Mouse (Mus musculus) frontal cortex, adult (tissue): ENCODE data around the gene Ppme1.

Experiments
- ATAC-seq: cut with Nextera tagmentation; 2 replicates; pipeline ENCODE4 v1.9.2; 2017; ENCODE audit warnings: mild to moderate bottlenecking, moderate library complexity, mixed read lengths; ENCODE audit not compliant: low TSS enrichment

The Ppme1 gene

DNA sequence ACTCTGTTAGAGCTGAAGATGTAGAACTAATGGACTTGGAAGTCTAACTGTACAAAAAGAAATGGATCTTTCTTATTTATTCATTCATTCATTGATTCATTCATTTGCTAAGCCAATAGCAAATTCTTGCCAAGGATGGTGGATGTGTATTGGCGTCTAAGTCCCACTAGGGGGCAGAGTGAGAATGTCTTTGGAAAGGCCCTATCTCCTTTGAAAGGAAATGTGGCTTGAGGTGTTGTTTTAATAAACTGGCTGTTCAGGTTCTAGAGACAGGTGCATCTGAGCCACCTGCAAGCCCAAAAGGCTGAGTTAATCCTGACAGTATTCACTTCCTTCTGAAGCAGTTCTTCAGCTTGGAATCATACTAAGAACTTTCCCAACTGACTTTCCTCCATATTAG, 92.3 kb downstream of the Ppme1 start:
- ATAC-seq, result peak; percentile 28; the same call in 1 of the 2 replicates
